Mouse (Mus musculus) lung, adult 2 months (tissue): ENCODE results near the gene Tfdp1. TPM values are rescaled to one million over a fixed set of nuclear protein-coding genes. Genes with fewer than 3 reads are reported as not detected.

Experiments
- DNase-seq: peaks from one replicate; pipeline ENCODE4 v3.0.0; 2022
- H3K4me1 ChIP-seq: fragments of 200-500 bp; 2 replicates; pipeline ENCODE4 v1.6.1; 2011; ENCODE audit warnings: low read length; ENCODE audit not compliant: control insufficient read depth, insufficient read depth
- H3K4me3 ChIP-seq: fragments of 200-500 bp; replicated peaks from 2 replicates; pipeline ENCODE3; 2011; ENCODE audit warnings: low read depth, mild to moderate bottlenecking, control low read depth, low read length; ENCODE audit errors: extremely low read depth
- CTCF ChIP-seq: fragments of 200-500 bp; IDR thresholded peaks from 2 replicates; pipeline ENCODE4 v1.5.1; 2011; ENCODE audit warnings: mild to moderate bottlenecking, low read length, control low read depth; ENCODE audit not compliant: insufficient read depth
- POLR2A ChIP-seq: fragments of 200-500 bp; IDR thresholded peaks from 2 replicates; pipeline ENCODE4 v1.6.1; 2011; ENCODE audit warnings: low read depth, mild to moderate bottlenecking, control low read depth, low read length, borderline replicate concordance; ENCODE audit errors: extremely low read depth
- WGBS: fragments of 180-500 bp; shearing (Covaris S2); methylation state at CpG from one replicate; pipeline ENCODE4 v1.1.7; 2018; 5-methylcytosine and 5-hydroxymethylcytosine counted together
- polyA plus RNA-seq: library from polyadenylated mRNA; depleted of rRNA; stranded (reverse); fragments of >200 nt; gene quantifications from 2 replicates; pipeline ENCODE4 v1.2.3, GENCODE M21; 2012; rRNA removed

The Tfdp1 gene
- 17.1 and 28.0 TPM in 2 replicates for polyA plus RNA-seq

- no peak for TF ChIP-seq CTCF
- no peak for TF ChIP-seq POLR2A
- under 1% methylated on average over 64 of the region's 72 CpGs for WGBS
- Histone ChIP-seq H3K4me3 (peak within 1 kb of the TSS; percentile 77), H3K4me1 (peaks cover 2% of the 10 kb centered on the region; the same call in 1 of the 2 replicates)
- peak; percentile 52 for DNase-seq
Observed at GRCm38 (mm10) chr8:13338255-13338860, at the start of gene Tfdp1. TSS of gene Tfdp1 (plus strand) at chr8:13338751.

GRCm38 (mm10) chr8:13292364-13292763 lies 46.2 kb upstream of the Tfdp1 start:
- TF ChIP-seq CTCF (peak; percentile 95), POLR2A (no peak)
- H3K4me3 ChIP-seq: no peak overlapping the region
- peak; percentile 75 for DNase-seq
- peaks cover 2% of the 10 kb centered on the region; the same call in 1 of the 2 replicates for H3K4me1 ChIP-seq
- WGBS: 30% methylated on average over 9 of the region's 9 CpGs

DNA sequence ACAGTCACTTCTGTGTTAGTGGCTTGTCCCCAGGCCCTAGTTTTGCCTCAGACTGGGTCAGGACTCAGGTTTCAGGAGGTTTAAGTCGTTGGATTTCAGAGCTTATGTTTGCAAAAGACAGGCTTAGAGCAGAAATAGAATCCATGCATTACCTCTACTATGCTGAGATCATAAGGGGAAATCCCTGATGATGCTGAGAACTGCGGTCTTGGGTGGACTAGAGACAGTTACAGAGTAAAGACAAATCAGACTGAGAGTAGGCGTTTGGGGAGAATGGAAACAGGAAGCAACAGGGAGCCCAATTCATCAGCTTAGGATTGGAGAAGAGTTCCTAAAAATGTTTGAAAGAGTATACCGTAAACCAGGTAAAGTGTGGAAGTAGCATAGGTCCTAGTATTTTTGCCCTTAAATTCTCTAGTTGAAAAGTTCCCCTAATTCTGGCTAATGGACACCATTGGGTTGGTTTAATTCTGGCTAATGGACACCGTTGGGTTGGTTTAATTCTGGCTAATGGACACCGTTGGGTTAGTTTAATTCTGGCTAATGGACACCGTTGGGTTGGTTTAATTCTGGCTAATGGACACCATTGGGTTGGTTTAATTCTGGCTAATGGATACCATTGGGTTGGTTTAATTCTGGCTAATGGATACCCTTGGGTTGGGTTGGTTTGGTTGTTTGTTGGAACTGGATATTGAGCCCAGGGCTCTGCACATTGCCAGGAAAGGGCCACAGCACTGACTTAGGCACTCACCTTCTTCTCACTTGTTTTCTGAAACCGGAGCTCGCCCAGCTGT lies 44.7 kb upstream of the Tfdp1 start:
- Histone ChIP-seq H3K4me1 (peaks cover 2% of the 10 kb centered on the region; the same call in 1 of the 2 replicates), H3K4me3 (no peak overlapping the region)
- TF ChIP-seq POLR2A (no peak), CTCF (no peak)
- DNase-seq: no peak
- WGBS: 93% methylated on average over 9 of the region's 9 CpGs

GRCm38 (mm10) chr8:13299571-13299970 lies 39.0 kb upstream of the Tfdp1 start:
- WGBS: 96% methylated on average over 8 of the region's 8 CpGs
- DNase-seq: no peak

DNA sequence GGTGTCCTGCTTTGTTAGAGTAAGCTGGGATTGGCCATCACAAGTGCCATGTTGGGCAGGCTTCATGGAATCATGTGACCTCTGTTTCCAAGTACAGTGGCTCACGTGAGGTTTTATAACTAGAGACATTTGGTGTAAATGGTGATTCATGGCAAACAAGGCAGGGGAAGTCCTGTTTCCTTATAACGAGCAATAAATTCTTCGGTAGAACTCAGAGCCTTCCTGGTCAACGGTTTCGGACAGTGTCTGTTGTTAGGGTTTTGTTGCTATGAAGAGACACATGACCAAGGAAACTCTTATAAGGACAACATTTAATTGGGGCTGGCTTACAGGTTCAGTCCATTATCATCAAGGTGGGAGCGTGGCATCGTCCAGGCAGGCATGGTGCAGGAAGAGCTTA lies 37.5 kb upstream of the Tfdp1 start:
- TF ChIP-seq CTCF: no peak
- no peak for TF ChIP-seq POLR2A

More at GRCm38 (mm10) chr8:13299571-13299970, 39.0 kb upstream of the Tfdp1 start:
- TF ChIP-seq CTCF (no peak), POLR2A (no peak)
- Histone ChIP-seq H3K4me3 (no peak overlapping the region), H3K4me1 (no peaks in the 10 kb centered on the region)

GRCm38 (mm10) chr8:13305459-13305858 lies 33.1 kb upstream of the Tfdp1 start:
- no peak for DNase-seq
- H3K4me3 ChIP-seq: no peak overlapping the region

More for the DNA sequence above, 37.5 kb upstream of the Tfdp1 start:
- H3K4me3 ChIP-seq: no peak overlapping the region
- H3K4me1 ChIP-seq: no peaks in the 10 kb centered on the region
- no peak for DNase-seq
- WGBS: 92% methylated on average over 7 of the region's 7 CpGs

DNA sequence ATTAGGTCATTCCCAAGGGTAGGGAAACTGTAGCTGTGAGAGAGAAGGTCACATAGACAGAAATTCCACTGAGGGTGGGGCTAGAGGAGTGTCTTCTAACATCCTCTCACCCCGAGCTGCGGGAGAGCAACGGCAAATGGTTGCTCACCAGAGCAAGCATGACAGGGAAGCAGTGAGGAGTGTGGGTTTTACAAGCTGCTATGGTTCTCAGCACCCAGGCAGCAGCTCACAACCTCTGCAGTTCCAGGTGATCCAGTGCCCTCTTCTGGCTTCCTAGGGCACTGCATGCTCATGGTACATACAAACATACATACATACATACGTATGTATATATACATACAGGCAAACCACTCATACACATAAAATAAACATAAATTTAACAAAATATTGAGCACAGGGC lies 32.7 kb upstream of the Tfdp1 start:
- 97% methylated on average over 4 of the region's 4 CpGs for WGBS
- DNase-seq: no peak
- TF ChIP-seq POLR2A: no peak
- TF ChIP-seq CTCF: no peak
- Histone ChIP-seq H3K4me1 (no peaks in the 10 kb centered on the region), H3K4me3 (no peak overlapping the region)

More at GRCm38 (mm10) chr8:13305459-13305858, 33.1 kb upstream of the Tfdp1 start:
- TF ChIP-seq POLR2A (no peak), CTCF (no peak)
- WGBS: 94% methylated on average over 6 of the region's 6 CpGs
- no peaks in the 10 kb centered on the region for H3K4me1 ChIP-seq

- H3K4me3 ChIP-seq: no peak overlapping the region
- 67% methylated on average over 7 of the region's 7 CpGs for WGBS
- TF ChIP-seq POLR2A: no peak
- no peak for TF ChIP-seq CTCF
- no peak for DNase-seq
- H3K4me1 ChIP-seq: no peaks in the 10 kb centered on the region
Observed at GRCm38 (mm10) chr8:13306309-13306909, 32.1 kb upstream of the Tfdp1 start.

DNA sequence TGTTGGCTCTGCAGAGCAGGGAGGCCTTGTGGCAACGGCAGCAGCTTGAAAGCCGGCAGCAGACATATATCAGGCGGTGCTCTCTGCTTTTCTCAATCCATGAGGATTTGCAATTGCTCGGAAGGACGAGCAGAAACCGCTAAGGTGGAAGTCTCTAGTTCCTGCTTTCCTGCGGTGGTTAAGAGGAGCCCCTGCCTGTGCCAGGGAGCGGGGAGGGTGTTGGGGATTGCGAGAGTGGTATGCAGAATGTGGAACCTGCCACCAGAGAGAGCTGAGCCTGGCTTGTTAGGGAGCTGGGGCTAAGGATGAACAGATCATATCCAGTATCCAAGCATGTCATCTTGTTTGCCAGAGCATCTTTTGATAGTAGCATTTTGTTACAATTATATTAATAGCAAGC lies 31.6 kb upstream of the Tfdp1 start:
- WGBS: 80% methylated on average over 9 of the region's 9 CpGs
- DNase-seq: no peak
- TF ChIP-seq CTCF (no peak), POLR2A (no peak)
- H3K4me3 ChIP-seq: no peak overlapping the region
- H3K4me1 ChIP-seq: no peaks in the 10 kb centered on the region
